Mouse (Mus musculus): ENCODE measurements around the gene Lect2.

GRCm38 (mm10) chr13:56516816-56517215, 31.5 kb downstream of the Lect2 start:
- no peak for TF ChIP-seq CTCF (IDR thresholded peaks at IDR 0.05; ENCODE audit: control insufficient read depth, insufficient read depth, insufficient replicate concordance, low read depth, low read length)
- no peak for TF ChIP-seq POLR2A (IDR thresholded peaks at IDR 0.05; ENCODE audit: control insufficient read depth, low read depth, low read length)
